Mouse (Mus musculus) c-Kit-positive CD71-positive TER-119-negative erythroid progenitor cells, embryonic 14.5 days (primary cell): Measurements from ENCODE around the gene Olfr1181.
"Not testable (repeated sequence)": the region's sequence is repeated elsewhere in the genome, so short reads cannot be mapped to it uniquely, and the experiment has no call there.

Experiments used
- DNase-seq: peaks from one replicate; pipeline ENCODE4 v3.0.0-alpha.2; 2013; ENCODE audit warnings: low read depth

Gene Olfr1181

DNA sequence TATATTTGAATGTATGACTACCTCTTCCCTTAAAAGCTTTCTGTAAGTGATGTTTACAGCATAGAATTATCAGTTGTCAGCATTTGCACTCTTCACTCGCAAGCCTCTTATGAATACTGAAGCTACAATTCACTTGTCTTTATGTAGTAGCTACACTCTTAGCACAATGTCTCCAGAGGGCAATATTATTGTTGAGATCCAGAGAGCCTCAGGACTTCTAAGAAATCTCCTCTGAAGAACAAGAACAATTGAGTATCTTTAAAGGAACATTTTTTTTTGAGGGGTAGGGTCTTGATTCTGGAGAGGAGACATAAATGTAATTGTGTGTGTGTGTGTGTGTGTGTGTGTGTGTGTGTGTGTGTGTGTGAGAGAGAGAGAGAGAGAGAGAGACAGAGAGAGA lies at the start of gene Olfr1181:
Gene Olfr1181 (minus strand): TSS at position 101 of the 400 bp plus-strand sequence.
- DNase-seq: no peak

GRCm38 (mm10) chr2:88454567-88454966 lies 28.6 kb upstream of the Olfr1181 start, which contains the start of gene Olfr1183:
TSS of gene Olfr1183 (plus strand) at chr2:88454867.
- not testable (repeated sequence) for DNase-seq

DNA sequence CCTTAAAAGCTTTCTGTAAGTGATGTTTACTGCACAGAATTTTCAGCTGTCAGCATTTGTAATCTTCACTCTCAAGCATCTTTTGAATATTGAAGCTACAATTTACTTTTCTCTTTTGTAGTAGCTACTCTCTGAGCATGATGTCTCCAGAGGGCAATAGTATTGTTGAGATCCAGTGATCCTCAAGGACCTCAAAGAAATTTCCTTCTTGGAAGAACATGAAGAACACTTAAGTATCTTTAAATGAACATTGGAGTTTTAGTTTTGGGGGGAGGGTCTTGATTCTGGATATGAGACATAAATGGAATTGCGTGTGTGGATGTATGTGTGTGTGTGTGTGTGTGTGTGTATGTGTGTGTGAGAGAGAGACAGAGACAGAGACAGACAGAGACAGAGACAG lies 23.1 kb upstream of the Olfr1181 start, which contains the start of gene Gm13757:
Gene Gm13757 (minus strand): TSS at position 101 of the 400 bp plus-strand sequence.
- no peak for DNase-seq

- no peak for DNase-seq
Observed at GRCm38 (mm10) chr2:88419051-88419450, 6.9 kb downstream of the Olfr1181 start, which contains the start of gene Olfr1180. TSS of gene Olfr1180 (minus strand) at chr2:88419151.

DNA sequence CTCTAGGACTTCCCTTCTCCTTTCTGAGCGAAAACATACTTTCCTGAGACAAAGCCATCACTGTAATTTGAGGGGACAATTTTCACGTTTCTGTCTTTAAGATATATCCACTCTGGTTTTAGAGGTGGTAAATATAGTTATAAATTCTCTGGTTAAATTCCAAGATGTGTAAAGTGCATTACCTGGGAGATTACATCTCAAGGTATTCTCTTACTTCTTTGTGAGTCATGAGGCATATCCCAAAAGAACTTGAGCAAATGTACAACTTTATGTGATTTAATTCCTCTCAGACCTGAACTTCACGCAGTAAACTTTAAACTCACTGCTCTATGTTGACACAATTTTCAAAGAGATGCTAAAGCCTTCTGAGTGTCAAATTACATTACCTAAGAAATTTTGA lies 19.6 kb downstream of the Olfr1181 start, which contains the start of gene Olfr1179:
Gene Olfr1179 (minus strand): TSS at position 101 of the 400 bp plus-strand sequence.
- no peak for DNase-seq

GRCm38 (mm10) chr2:88386762-88387161 lies 39.2 kb downstream of the Olfr1181 start, which contains the start of gene Olfr1178:
TSS of gene Olfr1178 (plus strand) at chr2:88387062.
- DNase-seq: no peak
